Mouse (Mus musculus) small intestine, adult 2 months (tissue): Measurements from ENCODE around the gene Fzr1.

Experiments used
- CTCF ChIP-seq: fragments of 200-500 bp; IDR thresholded peaks from 2 replicates; pipeline ENCODE4 v1.5.1; 2012; ENCODE audit warnings: low read depth, mild to moderate bottlenecking, control low read depth, inconsistent platforms, low read length, moderate library complexity, mixed read lengths; ENCODE audit not compliant: insufficient replicate concordance, insufficient read length; ENCODE audit errors: extremely low read depth
- POLR2A ChIP-seq: fragments of 200-500 bp; IDR thresholded peaks from 2 replicates; pipeline ENCODE4 v1.6.1; 2012; ENCODE audit warnings: low read depth, mild to moderate bottlenecking, control low read depth, inconsistent platforms, low read length, moderate library complexity

DNA sequence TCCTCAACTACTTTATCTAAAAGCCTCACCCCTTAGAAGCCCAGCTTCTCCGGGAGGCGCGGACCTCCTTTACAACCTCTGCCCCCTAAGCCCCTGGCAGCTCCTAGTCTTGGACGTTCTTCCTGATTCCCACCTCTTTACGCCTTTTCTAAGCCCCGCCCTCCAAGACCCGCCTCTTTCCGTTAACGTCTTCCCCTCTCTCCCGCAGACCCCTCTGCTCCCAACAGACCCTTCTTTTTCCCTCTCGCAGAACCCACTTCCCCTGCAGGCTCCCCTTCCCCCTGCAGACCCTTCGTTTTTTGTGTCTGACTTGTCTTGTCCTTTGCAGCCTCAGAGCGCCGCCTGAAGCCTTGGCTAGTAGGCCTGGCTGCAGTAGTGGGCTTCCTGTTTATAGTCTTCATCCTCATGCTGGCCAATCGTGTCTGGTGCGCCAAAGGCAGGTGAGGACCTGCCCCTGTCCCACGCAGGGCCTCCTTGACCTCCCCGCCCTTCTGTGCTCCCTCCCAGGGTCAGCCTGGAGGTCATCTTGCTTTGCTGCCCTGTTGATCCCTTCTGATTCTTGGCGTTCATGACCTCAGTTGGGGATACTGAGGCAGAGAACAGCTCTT, 15.2 kb upstream of the Fzr1 start:
- TF ChIP-seq POLR2A (no peak), CTCF (no peak)
